Mouse (Mus musculus): ENCODE data around the gene Dus3l. TPM values are rescaled to one million over a fixed set of nuclear protein-coding genes. Genes with fewer than 3 reads are reported as not detected.
A peak's percentile ranks its signal among the peaks of the same experiment; 100 is the strongest.

Dus3l gene
- polyA plus RNA-seq, 1 experiment from 2014 or later = 34.6 TPM

GRCm38 (mm10) chr17:56744173-56744572 lies 20.4 kb upstream of the Dus3l start:
- H3K27ac ChIP-seq (ENCODE audit: low read depth, low read length) = no peak overlapping the region
- H3K4me3 ChIP-seq (ENCODE audit: low read depth, low read length) = no peak overlapping the region
- H3K9ac ChIP-seq (ENCODE audit: low read length) = no peak overlapping the region
- no peaks in the 10 kb centered on the region for H3K4me1 ChIP-seq (ENCODE audit: control insufficient read depth, insufficient read depth, low read length)
- H3K4me2 ChIP-seq = no peak overlapping the region
- DNase-seq (ENCODE audit: low spot score, missing footprints) (no peak), ATAC-seq (ENCODE audit: low FRiP score) (no peak)
- no peaks in the 10 kb centered on the region for H3K27me3 ChIP-seq (ENCODE audit: control insufficient read depth, insufficient read depth, low read length)
- WGBS = 67% methylated on average over 5 of the region's 5 CpGs
- no peaks in the 10 kb centered on the region for H3K36me3 ChIP-seq (ENCODE audit: control insufficient read depth, insufficient read depth, low read length)
- no peaks in the 10 kb centered on the region for H3K9me3 ChIP-seq (ENCODE audit: control insufficient read depth, low read length)

- H3K27ac ChIP-seq (ENCODE audit: low read depth, low read length) = no peak overlapping the region
- 20% methylated on average over 71 of the region's 71 CpGs for WGBS
- DNase-seq (ENCODE audit: low spot score, missing footprints) = peak; percentile 93
- peaks cover 54% of the 10 kb centered on the region for H3K27me3 ChIP-seq (ENCODE audit: control insufficient read depth, insufficient read depth, low read length)
- no peaks in the 10 kb centered on the region for H3K9me3 ChIP-seq (ENCODE audit: control insufficient read depth, low read length)
- peak overlapping the region; percentile 8; the same call in 1 of the 2 replicates for H3K4me3 ChIP-seq (ENCODE audit: low read depth, low read length)
- peak overlapping the region; percentile 33 for H3K4me2 ChIP-seq
- no peaks in the 10 kb centered on the region for H3K36me3 ChIP-seq (ENCODE audit: control insufficient read depth, insufficient read depth, low read length)
- H3K4me1 ChIP-seq (ENCODE audit: control insufficient read depth, insufficient read depth, low read length) = no peaks in the 10 kb centered on the region
- 0 out of 2 replicates have a peak overlapping the region, but pooled peaks have one; percentile 9 for H3K9ac ChIP-seq (ENCODE audit: low read length)
- ATAC-seq (ENCODE audit: low FRiP score) = peak; percentile 68
Measured at GRCm38 (mm10) chr17:56751404-56752072, 13.0 kb upstream of the Dus3l start.

DNA sequence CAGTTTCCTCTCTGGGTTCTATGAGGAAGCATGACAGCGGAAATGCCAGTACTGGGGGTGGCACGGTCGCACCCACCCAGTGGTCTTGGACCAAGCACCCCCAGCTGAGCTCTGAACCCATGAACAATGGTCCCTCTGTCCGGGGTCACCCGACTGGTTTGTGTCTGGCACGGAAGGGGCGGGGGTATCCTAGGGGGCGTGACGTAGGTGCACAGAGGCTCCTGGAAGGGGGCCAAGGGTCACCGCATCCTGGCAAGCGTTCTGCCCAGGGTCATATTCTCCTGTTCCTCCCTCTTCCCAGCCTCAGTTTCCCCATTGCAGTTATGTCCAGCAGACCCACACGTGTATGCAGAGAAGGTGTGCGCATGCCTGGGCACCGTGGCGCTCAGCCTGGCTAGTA lies 11.1 kb upstream of the Dus3l start:
- DNase-seq (ENCODE audit: low spot score, missing footprints) = no peak
- WGBS = 22% methylated on average over 15 of the region's 15 CpGs

GRCm38 (mm10) chr17:56754271-56755185 lies 10.0 kb upstream of the Dus3l start:
- no peak for ATAC-seq (ENCODE audit: low FRiP score)
- peak; percentile 89 for DNase-seq (ENCODE audit: low spot score, missing footprints)
- Histone ChIP-seq H3K4me2 (no peak overlapping the region), H3K9ac (ENCODE audit: low read length) (no peak overlapping the region), H3K4me3 (ENCODE audit: low read depth, low read length) (no peak overlapping the region), H3K27me3 (ENCODE audit: control insufficient read depth, insufficient read depth, low read length) (peaks cover 67% of the 10 kb centered on the region), H3K27ac (ENCODE audit: low read depth, low read length) (no peak overlapping the region), H3K9me3 (ENCODE audit: control insufficient read depth, low read length) (no peaks in the 10 kb centered on the region), H3K4me1 (ENCODE audit: control insufficient read depth, insufficient read depth, low read length) (peaks cover 14% of the 10 kb centered on the region), H3K36me3 (ENCODE audit: control insufficient read depth, insufficient read depth, low read length) (no peaks in the 10 kb centered on the region)
- 13% methylated on average over 36 of the region's 36 CpGs for WGBS

More for the DNA sequence above, 11.1 kb upstream of the Dus3l start:
- Histone ChIP-seq H3K4me2 (no peak overlapping the region), H3K36me3 (ENCODE audit: control insufficient read depth, insufficient read depth, low read length) (no peaks in the 10 kb centered on the region), H3K27ac (ENCODE audit: low read depth, low read length) (no peak overlapping the region), H3K9me3 (ENCODE audit: control insufficient read depth, low read length) (no peaks in the 10 kb centered on the region), H3K27me3 (ENCODE audit: control insufficient read depth, insufficient read depth, low read length) (peaks cover 67% of the 10 kb centered on the region), H3K4me3 (ENCODE audit: low read depth, low read length) (no peak overlapping the region), H3K9ac (ENCODE audit: low read length) (no peak overlapping the region), H3K4me1 (ENCODE audit: control insufficient read depth, insufficient read depth, low read length) (peaks cover 14% of the 10 kb centered on the region)
- ATAC-seq (ENCODE audit: low FRiP score) = no peak

DNA sequence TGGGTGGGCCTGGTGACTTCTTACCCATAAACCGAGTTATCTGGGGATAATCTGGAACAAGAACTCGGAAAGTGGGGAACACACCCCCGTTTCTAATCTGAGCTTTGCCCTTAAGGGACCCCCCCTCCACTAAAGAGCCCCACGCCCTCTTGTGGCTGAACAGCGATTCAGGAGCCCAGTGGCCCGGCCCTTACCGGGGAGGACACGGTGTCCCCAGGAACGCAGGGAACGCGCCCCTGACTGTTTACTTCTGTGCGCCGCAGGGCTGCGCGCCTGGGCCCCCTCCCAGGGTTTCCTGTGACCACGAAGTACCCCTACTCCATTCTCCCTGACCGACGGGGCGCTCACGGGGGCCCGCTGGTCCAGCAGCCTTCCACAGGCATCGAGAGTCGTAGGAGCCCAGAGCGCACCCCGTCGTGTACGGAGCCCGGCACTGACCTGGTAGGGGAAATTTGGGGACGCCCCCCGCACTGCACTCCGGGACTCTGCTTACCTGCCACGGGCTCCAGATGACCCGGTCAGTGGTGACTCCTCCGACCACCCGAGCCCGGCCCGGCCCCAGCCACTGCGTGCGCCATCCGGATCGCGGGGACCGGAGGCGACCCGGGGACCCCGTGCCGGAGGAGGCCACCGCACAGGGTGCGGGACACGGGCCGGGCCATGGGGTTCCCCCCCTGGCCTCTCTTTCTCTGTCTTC lies 7.7 kb upstream of the Dus3l start:
- peaks cover 17% of the 10 kb centered on the region for H3K4me1 ChIP-seq (ENCODE audit: control insufficient read depth, insufficient read depth, low read length)
- no peaks in the 10 kb centered on the region for H3K36me3 ChIP-seq (ENCODE audit: control insufficient read depth, insufficient read depth, low read length)
- no peak overlapping the region for H3K27ac ChIP-seq (ENCODE audit: low read depth, low read length)
- ATAC-seq (ENCODE audit: low FRiP score) = peak; percentile 6; the same call in 1 of the 2 replicates
- H3K9me3 ChIP-seq (ENCODE audit: control insufficient read depth, low read length) = no peaks in the 10 kb centered on the region
- peaks cover 60% of the 10 kb centered on the region for H3K27me3 ChIP-seq (ENCODE audit: control insufficient read depth, insufficient read depth, low read length)
- DNase-seq (ENCODE audit: low spot score, missing footprints) = peak; percentile 89
- WGBS = 1% methylated on average over 51 of the region's 51 CpGs
- H3K4me2 ChIP-seq = peak overlapping the region; percentile 74
- peak overlapping the region; percentile 60 for H3K9ac ChIP-seq (ENCODE audit: low read length)
- peak overlapping the region; percentile 38 for H3K4me3 ChIP-seq (ENCODE audit: low read depth, low read length)

GRCm38 (mm10) chr17:56757416-56758123 lies 7.0 kb upstream of the Dus3l start, which contains the start of gene Nrtn:
Nrtn (minus strand) TSS chr17:56757530.
- peak; percentile 64 for ATAC-seq (ENCODE audit: low FRiP score)
- Histone ChIP-seq H3K4me2 (peak within 1 kb of the TSS; percentile 74), H3K27me3 (ENCODE audit: control insufficient read depth, insufficient read depth, low read length) (peaks cover 52% of the 10 kb centered on the region), H3K9ac (ENCODE audit: low read length) (peak within 1 kb of the TSS; percentile 60), H3K4me1 (ENCODE audit: control insufficient read depth, insufficient read depth, low read length) (peaks cover 22% of the 10 kb centered on the region), H3K9me3 (ENCODE audit: control insufficient read depth, low read length) (no peaks in the 10 kb centered on the region), H3K36me3 (ENCODE audit: control insufficient read depth, insufficient read depth, low read length) (no peaks in the 10 kb centered on the region), H3K27ac (ENCODE audit: low read depth, low read length) (no peak within 1 kb of the TSS), H3K4me3 (ENCODE audit: low read depth, low read length) (peak within 1 kb of the TSS; percentile 38)
- under 1% methylated on average over 46 of the region's 48 CpGs for WGBS
- peak; percentile 98 for DNase-seq (ENCODE audit: low spot score, missing footprints)

- DNase-seq (ENCODE audit: low spot score, missing footprints) (peak; percentile 89), ATAC-seq (ENCODE audit: low FRiP score) (no peak)
- WGBS = 5% methylated on average over 12 of the region's 12 CpGs
- no peak overlapping the region for H3K27ac ChIP-seq (ENCODE audit: low read depth, low read length)
- H3K9me3 ChIP-seq (ENCODE audit: control insufficient read depth, low read length) = no peaks in the 10 kb centered on the region
- H3K27me3 ChIP-seq (ENCODE audit: control insufficient read depth, insufficient read depth, low read length) = peaks cover 47% of the 10 kb centered on the region
- no peaks in the 10 kb centered on the region for H3K36me3 ChIP-seq (ENCODE audit: control insufficient read depth, insufficient read depth, low read length)
- no peak overlapping the region for H3K4me3 ChIP-seq (ENCODE audit: low read depth, low read length)
- peaks cover 28% of the 10 kb centered on the region for H3K4me1 ChIP-seq (ENCODE audit: control insufficient read depth, insufficient read depth, low read length)
- no peak overlapping the region for H3K9ac ChIP-seq (ENCODE audit: low read length)
- H3K4me2 ChIP-seq = no peak overlapping the region
Measured at GRCm38 (mm10) chr17:56758132-56758531, 6.4 kb upstream of the Dus3l start.

DNA sequence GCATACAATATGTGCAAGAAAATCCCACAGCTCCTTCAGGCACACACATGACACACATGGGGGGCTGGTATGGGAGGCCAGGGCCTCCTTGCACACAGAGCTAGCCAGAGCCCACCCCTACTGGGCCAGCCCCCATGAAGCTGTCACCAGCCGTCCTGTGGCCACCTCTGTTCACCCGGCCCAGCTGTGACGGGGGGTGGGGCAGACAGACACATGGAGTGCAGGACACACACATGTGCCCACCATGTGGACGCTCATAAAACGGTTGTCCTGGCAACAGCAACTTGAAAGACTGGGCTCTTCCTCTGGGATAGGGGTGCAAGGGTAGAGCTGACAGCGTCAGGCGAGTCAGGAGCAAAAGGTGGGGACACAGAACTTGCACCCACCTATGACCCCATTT lies 5.3 kb upstream of the Dus3l start:
- Histone ChIP-seq H3K27ac (ENCODE audit: low read depth, low read length) (no peak overlapping the region), H3K27me3 (ENCODE audit: control insufficient read depth, insufficient read depth, low read length) (peaks cover 35% of the 10 kb centered on the region), H3K36me3 (ENCODE audit: control insufficient read depth, insufficient read depth, low read length) (no peaks in the 10 kb centered on the region), H3K4me2 (no peak overlapping the region), H3K9ac (ENCODE audit: low read length) (no peak overlapping the region), H3K4me3 (ENCODE audit: low read depth, low read length) (no peak overlapping the region), H3K4me1 (ENCODE audit: control insufficient read depth, insufficient read depth, low read length) (peaks cover 28% of the 10 kb centered on the region), H3K9me3 (ENCODE audit: control insufficient read depth, low read length) (no peaks in the 10 kb centered on the region)
- DNase-seq (ENCODE audit: low spot score, missing footprints) = no peak
- WGBS = 61% methylated on average over 7 of the region's 7 CpGs
- ATAC-seq (ENCODE audit: low FRiP score) = no peak

Data from midbrain, embryonic 11.5 days (tissue).